Mouse (Mus musculus) testis, adult 2 months (tissue): ENCODE measurements around the gene Rnf150.

ENCODE experiments used
- CTCF ChIP-seq: fragments of 200-500 bp; IDR thresholded peaks from 2 replicates; pipeline ENCODE4 v1.5.1; 2012; ENCODE audit warnings: low read depth, mild to moderate bottlenecking, inconsistent platforms, low read length, moderate library complexity; ENCODE audit not compliant: control insufficient read depth, insufficient read depth, insufficient replicate concordance
- POLR2A ChIP-seq: fragments of 200-500 bp; IDR thresholded peaks from 2 replicates; pipeline ENCODE4 v1.6.1; 2012; ENCODE audit warnings: low read depth, mild to moderate bottlenecking, inconsistent platforms, low read length, moderate library complexity; ENCODE audit not compliant: control insufficient read depth

- TF ChIP-seq CTCF (no peak), POLR2A (no peak)
These were observed 128.9 kb downstream of the Rnf150 start for GRCm38 (mm10) chr8:82992093-82992492.
